Mouse (Mus musculus) adrenal gland, postnatal 25 days (tissue): ENCODE measurements around the gene Itih2. TPM values are rescaled to one million over a fixed set of nuclear protein-coding genes. Genes with fewer than 3 reads are reported as not detected.
A peak's percentile ranks its signal among the peaks of the same experiment; 100 is the strongest.

Source experiments
- DNase-seq: peaks from one replicate; pipeline ENCODE4 v3.0.0; 2021; ENCODE audit warnings: mixed read lengths
- long read RNA-seq: library from polyadenylated mRNA; stranded (forward); transcript quantifications from one replicate; pipeline ENCODE4 v2.0.0, GENCODE M21; 2021
- total RNA-seq: library from RNA; stranded (reverse); gene quantifications from 2 replicates; pipeline ENCODE4 v1.2.3, GENCODE M21; 2021

Gene Itih2
- 9.9 and 12.2 TPM in 2 replicates for total RNA-seq
- long read RNA-seq, transcript Itih2-201 (21 exons, 3,100 nt), result major isoform, 112 of 218 reads
- long read RNA-seq, partial matches to known transcripts, result 81 of 218 reads
- long read RNA-seq, other reads (novel, unspliced or antisense), result 25 of 218 reads

- no peak for DNase-seq
These were observed at the start of gene Itih2 for GRCm38 (mm10) chr2:10131296-10131695. Itih2 (minus strand) TSS chr2:10131396.

GRCm38 (mm10) chr2:10169991-10170390 lies 38.8 kb upstream of the Itih2 start:
- no peak for DNase-seq

GRCm38 (mm10) chr2:10168016-10168415 lies 36.8 kb upstream of the Itih2 start:
- DNase-seq, result no peak

GRCm38 (mm10) chr2:10167283-10167682 lies 36.1 kb upstream of the Itih2 start:
- no peak for DNase-seq

- DNase-seq, result no peak
These were observed 35.4 kb upstream of the Itih2 start for GRCm38 (mm10) chr2:10166635-10167034.

- DNase-seq, result no peak
These were observed 30.8 kb upstream of the Itih2 start for GRCm38 (mm10) chr2:10162011-10162410.

- DNase-seq, result no peak
These were observed 26.0 kb upstream of the Itih2 start for GRCm38 (mm10) chr2:10157184-10157583.

GRCm38 (mm10) chr2:10153201-10154075 lies 22.2 kb upstream of the Itih2 start, which contains the start of gene Itih5:
Itih5 (plus strand) TSS chr2:10153571.
- peak; percentile 58 for DNase-seq

GRCm38 (mm10) chr2:10152590-10152989 lies 21.4 kb upstream of the Itih2 start:
- DNase-seq, result no peak

- DNase-seq, result peak; percentile 13
These were observed 16.0 kb upstream of the Itih2 start for GRCm38 (mm10) chr2:10147176-10147575.

- no peak for DNase-seq
These were observed 14.3 kb upstream of the Itih2 start for GRCm38 (mm10) chr2:10145514-10145913.

- peak; percentile 21 for DNase-seq
These were observed 11.6 kb upstream of the Itih2 start for GRCm38 (mm10) chr2:10142472-10143454.

GRCm38 (mm10) chr2:10140456-10140855 lies 9.3 kb upstream of the Itih2 start:
- no peak for DNase-seq

GRCm38 (mm10) chr2:10137320-10137719 lies 6.1 kb upstream of the Itih2 start:
- DNase-seq, result no peak

- DNase-seq, result no peak
These were observed 2.7 kb upstream of the Itih2 start for GRCm38 (mm10) chr2:10133941-10134340.

- no peak for DNase-seq
These were observed 932 bp upstream of the Itih2 start for GRCm38 (mm10) chr2:10132128-10132527.

- no peak for DNase-seq
These were observed 730 bp downstream of the Itih2 start for GRCm38 (mm10) chr2:10130341-10130990.

GRCm38 (mm10) chr2:10128571-10128970 lies 2.6 kb downstream of the Itih2 start:
- DNase-seq, result no peak

- DNase-seq, result no peak
These were observed 3.7 kb downstream of the Itih2 start for GRCm38 (mm10) chr2:10127471-10127870.

- DNase-seq, result no peak
These were observed 5.1 kb downstream of the Itih2 start for GRCm38 (mm10) chr2:10126122-10126521.

- peak; percentile 15 for DNase-seq
These were observed 9.4 kb downstream of the Itih2 start for GRCm38 (mm10) chr2:10121826-10122225.

- no peak for DNase-seq
These were observed 11.9 kb downstream of the Itih2 start for GRCm38 (mm10) chr2:10119276-10119675.
